Mouse (Mus musculus): Measurements from ENCODE around the gene Noa1.

DNA sequence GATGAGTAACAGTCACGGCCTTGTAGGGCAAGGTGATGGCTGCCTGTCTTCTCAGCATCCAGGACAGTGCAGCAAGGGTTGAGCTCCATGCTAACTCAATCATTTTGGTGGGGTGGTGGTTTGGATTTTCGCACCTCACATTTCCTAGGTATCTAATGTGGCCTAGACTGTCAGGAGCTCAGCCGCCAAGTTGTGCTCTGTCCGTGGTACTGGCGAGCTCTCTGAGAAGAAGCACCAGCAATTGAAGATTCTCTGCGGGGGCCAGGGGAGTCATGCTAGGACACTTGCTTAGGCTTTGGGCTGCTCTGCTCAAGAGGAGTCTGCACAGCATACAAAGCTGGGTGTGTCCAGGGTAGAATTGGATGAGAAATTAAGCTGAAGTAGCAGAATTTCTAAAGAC, 22.0 kb downstream of the Noa1 start:
- TF ChIP-seq CTCF (IDR thresholded peaks at IDR 0.05; ENCODE audit: low read depth) (no peak), EP300 (IDR thresholded peaks at IDR 0.05; ENCODE audit: low read depth) (no peak)
